Mouse (Mus musculus) layer of hippocampus, adult 2 months (tissue): ENCODE results near the gene Mrps5. TPM values are rescaled to one million over a fixed set of nuclear protein-coding genes. Genes with fewer than 3 reads are reported as not detected.
A peak's percentile ranks its signal among the peaks of the same experiment; 100 is the strongest.

Source experiments
- DNase-seq, 2 experiments: peaks; one replicate each; pipeline ENCODE4 v3.0.0; 2022; ENCODE audit warnings: low spot score in 2 of 2
- H3K27ac ChIP-seq: fragments of 200-600 bp; 2 replicates; pipeline ENCODE4 v1.8.1; 2022
- H3K4me3 ChIP-seq: fragments of 200-600 bp; 2 replicates; pipeline ENCODE4 v1.8.1; 2022; ENCODE audit warnings: mild to moderate bottlenecking
- CTCF ChIP-seq: fragments of 200-600 bp; conservative IDR thresholded peaks from 2 replicates; pipeline ENCODE4 v1.8.1; 2022; ENCODE audit warnings: antibody characterized with exemption, mild to moderate bottlenecking, moderate library complexity
- total RNA-seq, 2 experiments: library from RNA; stranded (reverse); gene quantifications; 2 replicates each; pipeline ENCODE4 v1.2.3; 2021

The Mrps5 gene
- total RNA-seq, 2 experiments from 2014 or later = 91.9 TPM

DNA sequence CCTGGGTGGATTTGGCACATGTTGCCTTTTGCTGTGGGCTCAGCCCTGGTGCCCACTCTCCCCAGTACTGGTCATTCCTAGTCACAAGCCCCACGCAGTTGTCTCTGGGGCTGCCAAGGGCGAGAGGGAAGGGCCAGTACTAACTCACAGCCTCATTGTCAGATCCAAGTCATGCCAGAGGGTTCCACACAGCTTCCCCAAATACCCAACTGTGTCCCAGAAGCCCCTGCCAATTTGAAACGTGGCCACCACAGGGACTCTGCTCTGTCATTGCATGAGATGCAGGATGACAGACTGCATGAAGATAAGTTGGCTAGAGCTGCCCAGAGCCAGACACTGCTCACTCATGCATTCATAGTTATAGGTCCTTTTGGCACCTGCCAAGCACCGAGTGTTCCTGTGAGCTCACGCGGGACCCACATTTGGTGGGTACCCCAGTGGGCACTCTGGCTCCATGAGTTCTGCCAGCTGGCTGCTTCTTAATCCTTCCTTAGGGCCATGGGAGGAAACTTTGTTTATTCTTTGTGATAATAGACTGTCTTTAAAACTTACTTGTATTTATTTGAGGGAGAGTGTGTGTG is 41.1 kb downstream of the Mrps5 start:
- DNase-seq = no peak
- Histone ChIP-seq H3K27ac (peak overlapping the region; percentile 74), H3K4me3 (no peak overlapping the region)
- TF ChIP-seq CTCF = no peak

DNA sequence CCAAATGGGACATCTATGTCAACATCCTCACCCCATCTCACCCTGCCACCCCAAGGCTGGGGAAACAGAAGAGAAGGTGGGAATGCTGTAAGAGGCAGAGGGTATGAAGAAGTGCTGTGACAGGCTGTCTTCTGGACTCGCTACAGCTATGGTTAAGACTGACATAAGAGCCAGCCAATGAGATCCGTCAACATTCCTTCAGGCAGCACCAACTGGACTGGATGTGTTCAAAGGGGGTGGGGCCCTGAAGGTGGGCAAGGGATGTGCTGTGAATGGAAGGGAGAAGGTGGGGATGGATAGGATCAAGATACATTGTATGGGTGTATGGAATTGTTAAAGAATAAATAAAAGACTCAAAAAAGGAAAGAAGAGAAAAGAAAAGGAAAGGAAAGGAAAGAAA is 45.6 kb downstream of the Mrps5 start:
- TF ChIP-seq CTCF = no peak
- Histone ChIP-seq H3K27ac (no peak overlapping the region), H3K4me3 (no peak overlapping the region)
- no peak for DNase-seq

DNA sequence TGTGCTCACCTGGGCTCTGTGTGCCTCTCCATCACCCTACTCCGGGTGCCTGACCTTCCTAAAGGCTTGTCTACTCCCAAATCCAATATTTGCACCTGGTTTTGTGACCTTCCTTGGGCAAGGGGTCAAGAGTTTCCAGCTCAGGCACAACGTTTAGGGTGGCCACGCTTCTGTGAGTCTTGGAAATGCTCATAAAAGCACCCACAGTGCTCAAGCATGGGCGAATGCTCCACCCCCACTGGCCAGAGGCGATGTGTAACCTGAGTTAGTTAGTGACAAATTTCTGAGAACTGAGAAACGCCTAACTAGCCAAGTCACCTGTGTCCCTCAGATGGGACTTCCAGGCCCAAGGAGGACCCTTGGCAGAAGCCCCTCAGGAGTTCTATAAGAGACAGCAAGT is 48.6 kb downstream of the Mrps5 start:
- DNase-seq = no peak
- no peak overlapping the region for H3K4me3 ChIP-seq
- TF ChIP-seq CTCF = no peak
- no peak overlapping the region for H3K27ac ChIP-seq

DNA sequence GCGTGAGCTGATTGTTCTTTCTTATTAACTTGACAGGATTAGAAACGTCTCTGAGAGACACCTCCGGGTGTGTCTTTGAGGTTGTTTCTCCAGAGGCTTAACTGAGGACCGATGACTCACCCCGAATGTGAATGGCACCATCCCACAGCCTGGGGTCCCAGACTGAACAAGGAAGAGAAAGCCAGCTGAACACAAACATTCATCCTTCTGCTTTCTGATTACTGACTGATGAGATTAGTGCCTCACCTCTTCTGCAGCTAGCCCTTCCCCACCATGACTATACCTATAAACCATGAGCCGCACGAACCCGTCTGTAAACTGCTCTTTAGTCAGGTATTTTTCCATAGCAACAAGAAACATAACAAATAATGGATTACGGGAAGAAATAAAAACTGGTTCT is 52.0 kb downstream of the Mrps5 start:
- no peak for DNase-seq
- no peak overlapping the region for H3K4me3 ChIP-seq
- no peak for TF ChIP-seq CTCF
- no peak overlapping the region for H3K27ac ChIP-seq

DNA sequence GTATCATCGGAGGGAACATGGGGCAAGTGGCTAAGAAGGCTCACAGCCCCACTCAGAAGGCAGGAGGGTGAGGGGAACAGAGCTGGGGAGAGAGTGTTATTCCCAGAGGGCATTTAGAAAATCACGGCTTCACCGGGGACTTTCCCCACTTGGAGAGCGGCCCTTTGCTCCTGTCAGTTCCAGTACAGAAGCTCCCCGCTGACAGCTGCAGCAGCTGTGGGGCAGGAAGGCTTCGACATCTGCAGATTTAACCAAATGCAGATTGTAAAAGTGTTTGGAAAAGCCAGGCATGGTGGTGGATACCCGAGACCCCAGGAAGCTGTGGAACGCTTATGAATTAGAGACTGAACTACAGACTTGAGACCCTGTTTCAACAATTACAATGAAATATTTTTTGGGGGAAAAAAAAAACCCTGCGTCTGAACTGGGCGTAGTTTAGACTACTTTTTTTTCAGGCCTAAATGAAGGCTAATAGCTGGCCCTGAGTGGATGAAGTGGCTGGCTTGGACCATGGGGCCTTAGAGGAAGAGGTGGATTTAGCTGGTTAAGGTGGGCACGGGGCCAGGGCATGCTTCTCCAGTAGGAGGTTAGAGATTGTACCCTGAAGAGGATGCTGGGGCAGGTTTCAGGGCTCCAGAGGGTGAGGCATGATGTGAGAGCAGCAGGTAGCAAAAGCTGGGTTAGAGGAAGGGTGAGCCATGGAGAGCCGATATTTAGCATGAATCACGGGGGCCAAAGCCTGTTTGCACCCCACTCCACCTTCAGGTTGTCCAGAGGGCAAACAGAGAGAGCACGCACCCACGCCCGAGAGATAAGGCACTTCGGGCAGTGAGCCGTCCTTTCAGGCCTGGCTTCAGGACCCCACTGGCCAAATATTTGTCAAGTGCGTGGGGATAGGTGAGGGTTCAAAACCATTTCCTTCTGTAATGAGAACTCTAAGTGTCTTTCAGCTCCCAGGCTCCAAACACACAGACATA is 57.0 kb downstream of the Mrps5 start:
- no peak for DNase-seq
- no peak overlapping the region for H3K4me3 ChIP-seq
- H3K27ac ChIP-seq = no peak overlapping the region
- no peak for TF ChIP-seq CTCF

DNA sequence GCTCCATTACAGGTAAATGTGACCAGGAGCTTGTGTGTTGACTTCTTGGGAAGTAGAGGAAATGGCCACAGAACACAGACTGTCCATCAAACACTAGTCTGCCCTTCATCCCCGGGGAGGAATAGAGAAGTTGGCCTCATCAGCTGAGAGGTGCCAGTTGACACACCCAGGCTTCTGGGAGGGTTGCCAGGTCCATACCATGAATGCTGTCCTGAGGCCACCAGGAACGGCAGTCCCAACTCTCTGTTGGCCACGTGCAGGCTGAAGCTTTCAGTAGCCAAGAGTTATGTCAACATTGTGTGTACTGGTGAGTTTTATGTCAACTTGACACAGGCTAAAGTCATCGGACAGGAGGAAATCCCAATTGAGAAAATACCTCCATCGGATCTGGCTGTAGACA is 59.9 kb downstream of the Mrps5 start:
- Histone ChIP-seq H3K4me3 (no peak overlapping the region), H3K27ac (no peak overlapping the region)
- TF ChIP-seq CTCF = no peak
- DNase-seq = no peak

DNA sequence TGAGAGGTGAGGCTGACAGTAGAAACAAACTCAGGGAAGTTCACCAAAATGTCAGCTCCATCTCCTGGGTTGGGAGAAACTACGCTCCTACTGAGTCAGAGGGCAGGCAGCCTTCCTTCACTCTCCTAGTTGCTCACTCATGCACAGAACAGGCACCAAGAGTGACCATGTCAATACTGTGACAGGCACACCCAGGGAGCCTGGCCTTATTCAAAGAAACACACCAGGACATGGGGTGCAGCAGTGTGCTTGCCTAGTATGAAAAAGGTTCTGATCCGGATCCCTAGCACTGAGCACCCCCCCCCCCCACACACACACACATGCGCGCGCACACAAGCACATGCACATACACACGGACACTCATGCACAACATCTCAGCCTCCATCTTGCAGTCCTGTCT is 61.1 kb downstream of the Mrps5 start:
- H3K27ac ChIP-seq = no peak overlapping the region
- TF ChIP-seq CTCF = no peak
- H3K4me3 ChIP-seq = no peak overlapping the region
- DNase-seq = no peak

DNA sequence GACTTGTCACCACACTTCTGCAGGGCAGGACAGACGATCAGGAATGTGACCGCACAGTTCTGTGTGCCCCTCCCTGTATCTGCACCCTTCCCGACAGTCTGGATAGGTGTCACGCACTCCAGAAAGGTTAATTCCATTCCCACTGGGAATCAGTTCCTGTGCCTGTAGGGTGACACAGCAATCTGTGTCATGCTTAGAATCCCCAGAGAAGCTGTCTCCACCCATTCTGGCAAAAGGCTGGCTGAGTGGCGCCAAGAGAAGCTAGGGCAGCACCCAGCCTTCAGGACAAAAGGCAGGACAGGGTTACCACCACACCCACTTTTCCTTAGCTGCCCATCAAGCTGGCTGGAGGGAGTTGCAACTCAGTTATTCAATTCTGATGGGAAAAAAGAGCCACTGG is 62.9 kb downstream of the Mrps5 start:
- no peak for TF ChIP-seq CTCF
- H3K27ac ChIP-seq = no peak overlapping the region
- no peak for DNase-seq
- H3K4me3 ChIP-seq = no peak overlapping the region

DNA sequence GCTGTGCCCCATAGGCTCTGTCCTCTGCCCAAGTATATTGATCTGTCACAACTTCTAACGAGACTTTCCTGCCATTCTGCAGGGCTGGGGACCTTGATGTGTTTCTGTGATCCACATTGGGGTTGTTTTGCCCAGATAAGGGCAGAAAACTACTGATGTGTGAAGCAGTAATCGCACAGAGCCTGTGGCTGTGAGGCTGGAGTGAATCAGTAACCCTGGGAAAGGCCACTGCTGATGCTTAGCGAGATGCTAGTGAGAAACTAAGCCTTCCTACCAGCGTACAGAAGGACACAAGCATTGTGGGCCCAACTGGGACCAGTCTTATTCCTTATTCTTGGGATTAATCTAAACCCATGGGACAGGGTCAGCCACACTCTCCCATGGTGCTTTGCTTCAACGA is 64.6 kb downstream of the Mrps5 start:
- no peak for DNase-seq
- no peak overlapping the region; the same call in 1 of the 2 replicates for H3K27ac ChIP-seq
- TF ChIP-seq CTCF = no peak

DNA sequence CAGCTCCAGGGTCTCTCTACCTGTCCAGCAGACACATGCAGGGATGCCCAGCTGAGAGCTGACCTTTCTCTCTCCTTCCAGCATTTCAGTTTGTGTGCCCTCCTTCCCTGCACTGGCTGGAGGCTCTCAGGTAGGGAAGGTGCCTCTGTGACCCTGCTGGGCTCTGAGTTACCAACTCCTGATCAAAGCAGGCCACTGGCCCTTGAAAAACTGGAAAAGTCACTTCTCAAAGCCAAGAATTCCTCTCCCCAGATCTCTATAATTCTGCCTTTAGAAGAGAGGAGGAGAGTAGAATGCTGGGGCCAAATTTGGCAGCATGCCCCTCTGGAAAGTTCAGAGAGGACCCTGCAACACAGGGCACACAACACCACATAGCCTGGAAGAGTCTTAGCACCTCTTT is 65.3 kb downstream of the Mrps5 start:
- DNase-seq = no peak
- H3K27ac ChIP-seq = no peak overlapping the region
- no peak for TF ChIP-seq CTCF
- H3K4me3 ChIP-seq = no peak overlapping the region

More for the DNA sequence above, 64.6 kb downstream of the Mrps5 start:
- H3K4me3 ChIP-seq = no peak overlapping the region

DNA sequence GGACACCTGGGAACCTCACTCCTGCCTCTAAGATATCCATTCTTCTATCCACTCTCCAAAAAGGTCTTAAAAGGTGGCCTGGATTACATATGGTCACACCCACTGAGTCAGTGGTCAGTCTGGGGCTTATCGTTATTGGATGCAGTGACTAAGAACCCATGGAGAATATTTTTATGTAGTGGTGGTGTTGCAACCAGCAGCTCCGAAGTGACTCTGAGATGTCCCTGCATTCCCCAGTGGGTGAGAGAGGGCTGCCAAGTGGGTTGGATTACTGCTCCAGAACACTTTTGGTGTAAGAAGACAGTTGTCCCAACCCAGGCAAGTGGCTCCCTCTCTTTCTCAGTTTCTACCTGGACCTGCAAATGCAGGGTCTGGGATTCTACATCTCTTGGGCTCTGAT is 65.8 kb downstream of the Mrps5 start:
- H3K27ac ChIP-seq = no peak overlapping the region
- DNase-seq = no peak

DNA sequence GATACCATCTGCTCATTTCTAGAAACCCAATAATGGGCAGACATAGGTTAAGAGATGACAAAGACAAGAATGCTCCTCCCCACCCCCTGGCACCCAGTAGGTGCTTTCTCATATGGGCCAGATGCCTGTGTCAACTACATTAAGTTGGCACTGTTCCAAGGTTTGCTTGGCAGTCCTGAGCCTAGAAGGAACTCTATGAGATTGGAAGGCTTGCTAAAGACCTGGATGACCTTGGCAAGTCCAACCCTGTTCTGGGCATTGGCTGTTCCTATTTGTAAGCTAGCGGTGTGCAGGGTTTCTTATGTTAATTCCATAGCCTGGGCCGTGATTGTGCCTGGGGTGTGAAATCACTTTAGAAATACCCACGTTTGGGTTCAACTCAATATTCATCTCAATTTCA is 67.8 kb downstream of the Mrps5 start:
- no peak for TF ChIP-seq CTCF
- Histone ChIP-seq H3K4me3 (peak overlapping the region; percentile 53), H3K27ac (peak overlapping the region; percentile 23; the same call in 1 of the 2 replicates)
- DNase-seq = no peak

More for the DNA sequence above, 65.8 kb downstream of the Mrps5 start:
- no peak overlapping the region for H3K4me3 ChIP-seq
- TF ChIP-seq CTCF = no peak

DNA sequence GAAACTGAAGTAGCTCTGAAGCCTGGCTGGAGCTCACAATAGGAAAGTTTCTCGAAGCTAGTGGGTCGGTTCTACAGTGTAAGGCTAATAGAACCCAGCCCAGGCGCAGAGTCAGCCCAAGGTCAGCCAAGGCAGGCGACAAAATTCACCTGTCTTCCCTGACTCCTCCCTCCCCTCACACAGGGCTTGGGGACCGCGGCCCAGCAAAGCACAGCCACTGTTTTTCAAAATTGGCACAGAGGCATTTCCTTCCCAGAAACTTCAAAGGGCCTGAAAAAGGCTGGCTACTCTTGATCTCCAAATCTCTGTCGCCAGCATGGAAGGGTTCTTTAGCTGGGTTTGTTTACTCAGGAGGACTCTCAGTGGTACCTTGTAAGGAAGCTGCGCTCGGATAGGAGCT is 68.4 kb downstream of the Mrps5 start:
- no peak for DNase-seq
- TF ChIP-seq CTCF = no peak
- Histone ChIP-seq H3K27ac (peak overlapping the region; percentile 72), H3K4me3 (peak overlapping the region; percentile 53)
